Mouse (Mus musculus) olfactory bulb, adult 2 months (tissue): ENCODE measurements at regions not wholly inside any gene's neighbourhood (a gene's known extent, or its start where the extent isn't known, plus 50 kb on each side); places are given as distances from the start of the nearest gene placed in this dataset.

Experiments
- CTCF ChIP-seq: fragments of 200-500 bp; IDR thresholded peaks from 2 replicates; pipeline ENCODE4 v1.5.1; 2012; ENCODE audit warnings: low read depth, mild to moderate bottlenecking, low read length, moderate library complexity; ENCODE audit not compliant: insufficient read depth
- POLR2A ChIP-seq: fragments of 200-500 bp; IDR thresholded peaks from 2 replicates; pipeline ENCODE4 v1.6.1; 2012; ENCODE audit warnings: mild to moderate bottlenecking, low read depth, low read length, moderate library complexity; ENCODE audit not compliant: insufficient read depth

DNA sequence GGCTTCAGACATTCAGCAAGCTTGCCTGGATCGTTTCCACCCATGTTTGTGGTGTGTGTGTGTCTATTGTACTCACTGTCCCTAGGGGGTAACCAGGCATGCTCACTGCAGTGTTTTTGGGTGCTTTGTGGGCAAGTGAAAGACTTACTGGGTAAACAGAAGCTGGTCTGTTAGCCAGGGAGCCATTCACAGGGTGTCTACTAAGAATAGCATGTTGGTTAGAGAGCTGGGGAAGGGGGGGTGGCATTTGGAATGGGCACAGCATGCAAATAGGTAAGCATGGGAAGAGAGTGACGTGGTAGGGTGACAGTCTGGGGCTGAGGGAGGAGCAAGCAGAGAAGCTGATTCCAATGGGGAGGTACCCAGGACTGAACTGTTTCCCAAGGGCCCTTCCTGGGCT, 97.7 kb upstream of the Kazn start:
- TF ChIP-seq CTCF (no peak), POLR2A (no peak)
